Mouse (Mus musculus) thymus, postnatal 36 days (tissue): Measurements from ENCODE around the gene Tnfsf12.
"Not testable (repeated sequence)": the region's sequence is repeated elsewhere in the genome, so short reads cannot be mapped to it uniquely, and the experiment has no call there.

ENCODE experiments used
- DNase-seq, 2 experiments: peaks; one replicate each; pipeline ENCODE4 v3.0.0; 2022; ENCODE audit warnings: mixed read lengths in 2 of 2

The Tnfsf12 gene

GRCm38 (mm10) chr11:69695361-69696181, at the start of gene Tnfsf12, which contains the start of gene Tnfsfm13:
Tnfsf12 (minus strand) TSS chr11:69695849.
Tnfsfm13 (minus strand) TSS chr11:69696098.
- peak in 1 of 2 experiments; percentile 12 for DNase-seq

GRCm38 (mm10) chr11:69731408-69731807, 35.8 kb upstream of the Tnfsf12 start:
- DNase-seq: not testable (repeated sequence)

DNA sequence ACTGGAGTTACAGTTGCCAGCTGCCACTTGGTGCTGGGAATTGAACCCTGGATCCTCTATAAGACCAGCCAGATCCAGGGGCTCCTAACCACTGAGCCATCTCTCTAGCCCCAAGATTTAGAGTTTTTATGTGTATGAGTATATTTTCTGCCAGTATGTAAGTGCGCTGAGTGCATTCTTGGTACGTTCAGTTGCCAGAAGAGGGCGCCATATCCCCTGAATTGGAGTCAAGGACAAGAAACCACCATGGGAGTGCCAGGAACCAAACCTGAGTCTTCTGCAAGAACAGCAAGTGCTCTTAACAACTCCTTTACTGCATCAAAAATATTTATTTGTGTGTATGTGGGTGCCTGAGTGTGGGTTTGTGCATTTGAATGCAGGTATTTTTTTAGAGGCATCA, 33.4 kb upstream of the Tnfsf12 start:
- DNase-seq: peak; percentile 63 to 69

GRCm38 (mm10) chr11:69725951-69726350, 30.3 kb upstream of the Tnfsf12 start:
- no peak for DNase-seq

DNA sequence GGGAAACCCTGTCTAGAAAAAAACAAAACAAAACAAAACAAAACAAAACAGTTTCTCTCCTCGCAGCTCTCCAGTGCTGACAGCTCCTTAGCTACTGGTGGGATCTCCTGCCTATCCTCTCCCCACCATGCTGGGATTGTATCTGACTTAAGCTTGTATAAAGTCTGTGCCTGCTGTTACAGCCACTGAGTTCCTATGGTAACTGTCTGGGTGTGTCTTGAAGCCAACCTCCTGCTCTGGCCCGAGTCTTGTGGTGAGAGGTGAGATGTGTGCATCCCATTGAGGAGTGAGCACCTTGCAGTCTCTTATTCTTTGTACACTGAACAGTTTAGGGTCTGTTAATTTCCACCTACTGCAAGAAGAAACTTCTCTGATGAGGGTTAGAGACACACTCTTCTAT, 27.4 kb upstream of the Tnfsf12 start:
- DNase-seq: no peak

- no peak for DNase-seq
These were observed 25.2 kb upstream of the Tnfsf12 start for GRCm38 (mm10) chr11:69720852-69721251.

GRCm38 (mm10) chr11:69719423-69719822, 23.8 kb upstream of the Tnfsf12 start:
- DNase-seq: no peak

GRCm38 (mm10) chr11:69718661-69719060, 23.0 kb upstream of the Tnfsf12 start:
- no peak for DNase-seq

DNA sequence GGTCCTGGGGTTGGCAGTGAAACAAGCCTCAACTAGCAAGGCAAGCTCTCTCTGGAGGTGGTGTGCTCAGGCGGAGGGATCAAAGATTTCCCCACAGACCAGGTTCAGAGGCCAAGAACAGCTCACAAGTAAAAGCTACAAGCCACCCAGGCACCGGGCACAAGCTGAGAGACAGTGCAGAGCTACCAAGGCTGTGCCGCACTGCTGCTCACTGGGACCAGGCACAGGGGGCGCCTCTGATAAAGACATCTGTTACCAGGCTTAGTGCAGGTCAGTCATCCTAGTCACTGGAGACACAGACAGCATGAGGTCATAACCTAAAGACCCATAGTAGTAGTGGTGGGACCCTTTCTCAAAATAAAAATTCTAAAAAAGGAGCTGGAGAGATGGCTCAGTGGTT, 21.3 kb upstream of the Tnfsf12 start:
- DNase-seq: no peak

DNA sequence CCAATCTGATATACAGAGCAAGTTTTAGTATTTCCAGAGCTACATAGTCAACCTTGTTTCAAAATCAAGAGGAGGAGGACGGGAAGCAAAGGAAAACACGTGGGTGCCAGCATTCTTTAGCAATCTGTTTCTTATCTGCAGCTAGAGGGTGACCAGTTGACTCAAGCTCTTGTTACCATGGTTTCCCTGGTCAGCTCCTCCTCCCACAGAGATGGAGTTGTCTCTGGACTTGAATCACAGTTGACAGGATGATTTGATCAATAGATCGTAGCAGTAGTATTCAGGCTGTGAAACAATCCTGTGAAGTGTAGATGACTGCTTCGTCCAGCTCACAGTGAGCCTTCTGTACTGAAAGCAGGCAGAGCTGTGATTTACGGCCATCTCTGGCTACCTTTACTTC, 20.3 kb upstream of the Tnfsf12 start:
- no peak for DNase-seq

GRCm38 (mm10) chr11:69715482-69715881, 19.8 kb upstream of the Tnfsf12 start:
- DNase-seq: no peak

DNA sequence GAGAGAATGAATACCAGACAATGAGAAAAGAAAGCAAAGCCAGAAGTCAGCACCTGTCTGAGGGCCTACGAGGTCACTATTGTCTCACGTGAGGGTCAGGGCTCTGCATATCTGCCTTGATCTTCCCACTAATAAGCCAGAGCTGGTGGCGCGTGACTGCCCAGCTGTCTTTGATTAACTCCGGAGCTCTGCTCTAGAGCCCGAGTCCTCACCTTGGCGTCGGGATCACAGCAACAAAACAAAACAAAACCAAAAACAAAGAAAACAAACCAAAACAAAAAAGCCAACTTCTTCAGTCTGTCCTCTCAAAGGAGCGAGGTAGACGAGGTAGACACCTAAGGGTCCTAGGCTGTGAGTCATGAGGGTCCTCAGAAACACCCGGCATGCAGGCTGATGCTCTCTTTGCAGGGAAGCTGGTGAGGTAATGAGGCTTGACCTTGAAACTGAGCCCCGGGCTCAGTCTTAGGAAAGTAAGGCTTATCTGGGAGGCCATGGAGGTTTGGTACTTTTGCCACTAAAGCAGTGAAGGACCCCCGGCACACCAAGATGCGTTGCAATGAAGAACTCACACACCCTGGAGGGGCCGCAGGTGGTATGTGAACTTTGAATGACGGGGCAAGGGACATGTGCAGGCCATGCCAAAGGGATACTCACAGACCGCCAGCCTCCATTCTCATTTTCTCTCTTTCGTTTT, 19.1 kb upstream of the Tnfsf12 start:
- no peak for DNase-seq

DNA sequence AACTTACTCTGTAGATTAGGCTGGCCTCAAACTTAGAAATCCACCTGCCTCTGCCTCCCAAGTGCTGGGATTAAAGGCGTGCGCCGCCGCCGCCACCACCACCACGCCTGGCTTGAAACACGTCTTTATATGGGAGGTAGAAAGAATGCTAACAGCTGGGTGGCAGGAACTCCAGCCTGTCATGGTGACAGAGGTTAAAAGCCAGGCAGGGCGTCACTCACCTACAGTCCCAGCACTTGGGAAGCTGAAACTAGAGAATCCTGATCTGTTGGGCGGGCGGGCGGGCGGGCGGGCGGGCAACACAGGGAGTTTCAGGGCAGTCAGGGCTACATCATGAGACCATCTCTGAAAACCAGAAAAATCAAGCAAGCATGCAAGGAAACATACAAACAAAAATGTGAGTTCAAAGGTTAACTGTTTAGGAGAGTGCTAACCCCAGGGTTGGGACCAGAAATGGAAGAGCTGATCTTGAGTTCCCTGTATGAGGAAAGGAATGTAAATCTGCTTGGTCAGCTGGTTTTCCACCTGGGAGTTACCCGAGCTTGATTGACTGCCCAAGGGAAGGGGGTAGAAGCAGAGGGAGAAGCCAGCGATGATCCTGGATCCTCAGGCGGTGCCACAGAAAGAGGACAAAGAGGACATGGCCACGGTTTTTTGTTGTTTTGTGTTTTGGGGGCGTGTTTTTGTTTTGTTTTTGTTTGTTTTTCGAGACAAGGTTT, 17.5 kb upstream of the Tnfsf12 start:
- DNase-seq: no peak

- no peak for DNase-seq
These were observed 15.4 kb upstream of the Tnfsf12 start for GRCm38 (mm10) chr11:69711082-69711481.

GRCm38 (mm10) chr11:69710470-69710869, 14.8 kb upstream of the Tnfsf12 start:
- DNase-seq: no peak

DNA sequence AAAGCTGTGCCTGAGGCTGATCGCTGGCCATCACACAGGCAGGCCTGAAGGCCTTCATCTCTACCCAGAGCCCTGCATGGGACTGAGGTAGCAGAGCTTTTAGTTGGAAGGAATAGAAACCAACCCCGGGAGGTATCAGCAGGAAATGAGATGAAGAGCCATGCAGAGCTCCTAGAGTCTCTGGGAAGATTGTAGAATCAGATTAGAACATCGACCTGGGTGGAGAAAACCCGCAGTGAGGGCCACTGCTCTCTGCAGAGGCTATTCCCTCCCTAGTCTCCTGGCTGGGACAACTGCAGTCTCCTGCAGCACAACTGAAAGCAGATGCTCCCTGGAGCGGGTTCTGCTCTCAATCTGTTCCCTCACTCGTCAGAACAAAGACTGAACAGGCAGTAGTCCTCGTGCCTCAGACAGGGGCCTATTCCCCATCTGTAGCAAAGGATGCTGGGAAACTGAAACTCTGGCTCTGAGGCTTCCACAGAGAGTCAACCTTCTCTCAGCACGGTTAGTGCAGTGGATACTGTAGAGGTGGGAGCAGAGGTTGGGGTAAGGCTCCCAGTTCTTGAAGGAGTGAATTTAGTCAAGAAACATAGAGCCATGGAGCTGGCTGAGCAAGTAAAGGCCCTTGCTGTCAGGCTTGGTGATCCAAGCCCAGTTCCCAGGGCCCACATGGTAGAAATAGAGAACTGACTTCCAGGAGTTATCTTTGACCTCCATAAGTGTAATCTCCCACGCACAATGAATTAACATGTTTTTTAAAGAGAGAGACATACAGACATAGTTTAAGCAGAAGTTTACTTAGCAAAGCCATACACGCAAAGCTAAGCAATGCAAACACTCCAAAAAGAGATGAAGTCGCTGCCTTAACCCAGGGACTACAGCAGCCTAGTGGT, 14.2 kb upstream of the Tnfsf12 start:
- DNase-seq: no peak

DNA sequence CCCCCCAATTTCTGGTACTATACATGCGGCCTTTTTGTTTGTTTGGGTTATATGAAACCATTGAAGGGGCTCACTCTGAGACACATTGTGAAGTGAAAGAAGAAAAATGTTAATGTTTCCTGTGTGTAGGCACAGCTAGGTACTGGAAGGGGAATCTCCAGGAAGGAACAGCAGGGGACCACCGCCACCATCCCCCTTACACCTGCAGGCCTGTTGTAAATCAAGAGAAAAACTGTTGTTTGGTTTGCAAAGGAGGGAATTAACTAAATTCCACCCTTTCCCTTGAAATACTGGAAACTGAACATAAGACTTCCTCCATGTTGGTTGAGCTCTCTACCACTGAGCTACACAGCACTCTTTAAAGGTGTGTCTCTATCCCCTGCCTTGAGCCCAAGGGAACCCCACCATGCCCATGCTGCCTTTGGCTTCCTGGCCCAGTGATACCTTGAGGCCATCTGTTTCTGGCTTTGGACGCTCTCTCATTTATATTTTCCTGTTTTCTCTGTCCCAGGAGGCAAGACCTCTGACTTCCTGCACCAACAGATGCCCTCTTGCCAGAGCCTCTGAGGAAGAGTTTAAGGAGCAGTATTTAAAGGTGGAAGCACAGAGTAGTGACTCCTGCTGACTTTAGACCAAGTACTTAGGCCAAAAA, 13.1 kb upstream of the Tnfsf12 start:
- no peak for DNase-seq

GRCm38 (mm10) chr11:69707873-69708381, 12.3 kb upstream of the Tnfsf12 start:
- DNase-seq: no peak

- no peak for DNase-seq
These were observed 11.8 kb upstream of the Tnfsf12 start for GRCm38 (mm10) chr11:69707480-69707847.

GRCm38 (mm10) chr11:69706775-69707479, 11.3 kb upstream of the Tnfsf12 start:
- no peak for DNase-seq

DNA sequence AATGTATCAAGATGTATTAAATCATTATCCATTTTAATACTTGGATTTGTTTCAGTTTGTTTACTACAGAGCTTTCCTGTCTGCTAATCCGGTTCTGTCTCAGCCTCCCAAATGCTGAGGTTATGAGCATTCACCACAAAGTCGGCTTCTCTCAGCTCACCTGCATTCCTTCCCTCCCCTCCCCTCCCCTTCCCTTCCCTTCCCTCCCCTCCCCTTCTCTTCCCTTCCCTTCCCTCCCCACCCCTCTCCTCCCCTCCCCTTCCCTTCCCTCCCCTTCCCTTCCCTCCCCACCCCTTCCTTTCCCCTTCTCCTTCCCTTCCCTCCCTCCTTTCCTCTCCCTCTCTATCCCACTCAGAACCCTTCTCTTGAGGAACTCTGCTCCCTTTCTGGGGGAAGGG, 9.0 kb upstream of the Tnfsf12 start:
- no peak for DNase-seq
